Mouse (Mus musculus): ENCODE measurements around the gene Atg2a. TPM values are rescaled to one million over a fixed set of nuclear protein-coding genes. Genes with fewer than 3 reads are reported as not detected.

Atg2a gene
- polyA plus RNA-seq, 1 experiment, result 14.3 TPM

- Histone ChIP-seq H3K4me1 (ENCODE audit: control insufficient read depth, insufficient read depth, low read length) (no peaks in the 10 kb centered on the region; the same call in 1 of the 2 replicates), H3K4me3 (ENCODE audit: insufficient read depth, low read length) (no peak overlapping the region), H3K27ac (ENCODE audit: insufficient read depth, low read length) (peak overlapping the region; percentile 86)
- TF ChIP-seq POLR2A (IDR thresholded peaks at IDR 0.05; ENCODE audit: low read depth, low read length), result no peak
Measured at GRCm38 (mm10) chr19:6273592-6273991, 32.1 kb downstream of the Atg2a start.

- TF ChIP-seq POLR2A (IDR thresholded peaks at IDR 0.05; ENCODE audit: low read depth, low read length) (no peak), CTCF (IDR thresholded peaks at IDR 0.05; ENCODE audit: borderline replicate concordance, insufficient read depth, low read length) (no peak)
- no peaks in the 10 kb centered on the region; the same call in 1 of the 2 replicates for H3K4me1 ChIP-seq (ENCODE audit: control insufficient read depth, insufficient read depth, low read length)
- H3K27ac ChIP-seq (ENCODE audit: insufficient read depth, low read length), result no peak overlapping the region
- no peak overlapping the region for H3K4me3 ChIP-seq (ENCODE audit: insufficient read depth, low read length)
Measured at GRCm38 (mm10) chr19:6273998-6274608, 32.6 kb downstream of the Atg2a start.

GRCm38 (mm10) chr19:6275740-6276389 lies 34.4 kb downstream of the Atg2a start:
- Histone ChIP-seq H3K4me3 (ENCODE audit: insufficient read depth, low read length) (peak overlapping the region; percentile 68), H3K4me1 (ENCODE audit: control insufficient read depth, insufficient read depth, low read length) (peaks cover 10% of the 10 kb centered on the region; the same call in 1 of the 2 replicates), H3K27ac (ENCODE audit: insufficient read depth, low read length) (peak overlapping the region; percentile 65)
- TF ChIP-seq CTCF (IDR thresholded peaks at IDR 0.05; ENCODE audit: borderline replicate concordance, insufficient read depth, low read length) (no peak), POLR2A (IDR thresholded peaks at IDR 0.05; ENCODE audit: low read depth, low read length) (no peak)

GRCm38 (mm10) chr19:6276426-6277421 lies 35.3 kb downstream of the Atg2a start, which contains the start of gene Ehd1:
Ehd1 (plus strand) TSS chr19:6276725.
- TF ChIP-seq CTCF (IDR thresholded peaks at IDR 0.05; ENCODE audit: borderline replicate concordance, insufficient read depth, low read length), result peak; percentile 62; the same call in 1 of the 2 replicates
- peak; percentile 88 for TF ChIP-seq POLR2A (IDR thresholded peaks at IDR 0.05; ENCODE audit: low read depth, low read length)
- Histone ChIP-seq H3K27ac (ENCODE audit: insufficient read depth, low read length) (peak within 1 kb of the TSS; percentile 83), H3K4me1 (ENCODE audit: control insufficient read depth, insufficient read depth, low read length) (peaks cover 12% of the 10 kb centered on the region), H3K4me3 (ENCODE audit: insufficient read depth, low read length) (peak within 1 kb of the TSS; percentile 90)

- Histone ChIP-seq H3K27ac (ENCODE audit: insufficient read depth, low read length) (peak overlapping the region; percentile 87), H3K4me3 (ENCODE audit: insufficient read depth, low read length) (peak overlapping the region; percentile 90), H3K4me1 (ENCODE audit: control insufficient read depth, insufficient read depth, low read length) (peaks cover 12% of the 10 kb centered on the region)
- TF ChIP-seq CTCF (IDR thresholded peaks at IDR 0.05; ENCODE audit: borderline replicate concordance, insufficient read depth, low read length) (no peak), POLR2A (IDR thresholded peaks at IDR 0.05; ENCODE audit: low read depth, low read length) (peak; percentile 98)
Measured at GRCm38 (mm10) chr19:6277661-6278438, 36.4 kb downstream of the Atg2a start.

- TF ChIP-seq CTCF (IDR thresholded peaks at IDR 0.05; ENCODE audit: borderline replicate concordance, insufficient read depth, low read length) (no peak), POLR2A (IDR thresholded peaks at IDR 0.05; ENCODE audit: low read depth, low read length) (no peak; the same call in 1 of the 2 replicates)
- Histone ChIP-seq H3K4me1 (ENCODE audit: control insufficient read depth, insufficient read depth, low read length) (peaks cover 12% of the 10 kb centered on the region), H3K4me3 (ENCODE audit: insufficient read depth, low read length) (peak overlapping the region; percentile 47), H3K27ac (ENCODE audit: insufficient read depth, low read length) (peak overlapping the region; percentile 87)
Measured at GRCm38 (mm10) chr19:6278439-6279073, 37.1 kb downstream of the Atg2a start.

- Histone ChIP-seq H3K27ac (ENCODE audit: insufficient read depth, low read length) (peak overlapping the region; percentile 87; the same call in 1 of the 2 replicates), H3K4me3 (ENCODE audit: insufficient read depth, low read length) (peak overlapping the region; percentile 47), H3K4me1 (ENCODE audit: control insufficient read depth, insufficient read depth, low read length) (peaks cover 12% of the 10 kb centered on the region)
- TF ChIP-seq CTCF (IDR thresholded peaks at IDR 0.05; ENCODE audit: borderline replicate concordance, insufficient read depth, low read length) (no peak), POLR2A (IDR thresholded peaks at IDR 0.05; ENCODE audit: low read depth, low read length) (no peak)
Measured at GRCm38 (mm10) chr19:6279481-6280144, 38.1 kb downstream of the Atg2a start.

GRCm38 (mm10) chr19:6280554-6280953 lies 39.1 kb downstream of the Atg2a start:
- Histone ChIP-seq H3K4me1 (ENCODE audit: control insufficient read depth, insufficient read depth, low read length) (peaks cover 12% of the 10 kb centered on the region; the same call in 1 of the 2 replicates), H3K27ac (ENCODE audit: insufficient read depth, low read length) (no peak overlapping the region), H3K4me3 (ENCODE audit: insufficient read depth, low read length) (no peak overlapping the region)
- TF ChIP-seq POLR2A (IDR thresholded peaks at IDR 0.05; ENCODE audit: low read depth, low read length) (no peak), CTCF (IDR thresholded peaks at IDR 0.05; ENCODE audit: borderline replicate concordance, insufficient read depth, low read length) (no peak)
